Mouse (Mus musculus): Measurements from ENCODE around the gene Usp39. TPM values are rescaled to one million over a fixed set of nuclear protein-coding genes. Genes with fewer than 3 reads are reported as not detected.
A peak's percentile ranks its signal among the peaks of the same experiment; 100 is the strongest.

The Usp39 gene
- polyA plus RNA-seq, 1 experiment = 55.4 TPM

DNA sequence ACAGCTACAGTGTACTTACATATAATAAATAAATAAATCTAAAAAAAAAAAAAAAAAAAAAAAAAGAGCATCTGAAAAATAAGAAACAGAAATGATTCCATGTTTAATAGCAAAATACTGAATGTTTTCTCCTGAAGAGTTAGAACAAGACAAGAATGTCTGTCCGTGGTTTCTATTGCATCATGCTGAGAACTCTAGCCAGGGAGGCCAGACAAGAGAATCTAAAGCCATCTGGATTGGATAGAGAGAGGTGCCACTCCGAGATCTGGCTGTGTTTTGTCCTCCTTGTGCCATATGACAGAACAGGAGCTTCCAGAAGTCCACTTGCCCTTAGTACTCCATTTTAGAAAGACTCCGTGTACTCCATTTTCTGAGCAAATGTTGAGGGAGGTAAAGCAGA is 47.2 kb downstream of the Usp39 start:
- Histone ChIP-seq H3K36me3 (ENCODE audit: control insufficient read depth, insufficient read depth) (no peaks in the 10 kb centered on the region), H3K4me2 (ENCODE audit: low read depth) (no peak overlapping the region), H3ac (ENCODE audit: control insufficient read depth, insufficient read length) (no peak overlapping the region), H3K4me3 (no peak overlapping the region), H3K79me2 (ENCODE audit: control insufficient read depth, insufficient read depth) (no peaks in the 10 kb centered on the region), H3K27me3 (ENCODE audit: control insufficient read depth, insufficient read depth, insufficient read length) (no peaks in the 10 kb centered on the region)
- TF ChIP-seq CEBPB (IDR thresholded peaks at IDR 0.05; ENCODE audit: insufficient read depth, poor library complexity, severe bottlenecking) (peak; percentile 78), REST (IDR thresholded peaks at IDR 0.05; ENCODE audit: insufficient read depth, insufficient read length) (no peak)

DNA sequence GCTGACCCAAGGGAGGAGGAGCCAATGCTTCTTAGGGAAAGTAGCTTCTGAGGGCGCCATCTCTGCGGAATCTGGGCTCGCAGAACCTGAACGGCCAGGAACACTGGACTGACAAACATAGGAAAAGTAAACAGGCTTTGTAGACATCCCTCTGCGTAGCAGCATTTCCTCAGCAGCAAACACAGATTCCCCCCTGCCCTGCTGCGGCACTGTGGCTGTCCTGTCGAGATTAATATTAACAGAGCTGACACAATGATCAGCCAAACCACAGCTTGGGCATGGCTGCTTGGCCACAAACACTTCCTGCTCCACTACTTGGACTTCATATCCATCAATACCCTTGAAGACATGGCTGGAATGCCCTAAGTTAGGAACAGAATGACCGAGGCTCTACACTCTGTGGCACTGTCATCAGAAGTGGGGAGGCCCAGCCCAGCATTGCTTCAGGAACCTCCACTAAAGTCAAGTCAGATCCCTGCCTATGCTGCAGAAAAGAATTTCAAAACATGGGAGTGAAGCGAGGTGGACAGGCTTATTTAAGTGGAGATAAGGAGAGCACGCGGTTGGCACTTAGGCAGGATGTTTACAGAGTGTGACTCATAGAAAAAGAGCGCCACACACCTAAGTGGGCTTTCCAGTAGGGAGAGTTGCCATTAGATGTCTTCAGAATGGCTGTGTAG is 51.9 kb downstream of the Usp39 start:
- H3K4me3 ChIP-seq = no peak overlapping the region
- no peaks in the 10 kb centered on the region for H3K36me3 ChIP-seq (ENCODE audit: control insufficient read depth, insufficient read depth)
- H3ac ChIP-seq (ENCODE audit: control insufficient read depth, insufficient read length) = no peak overlapping the region
- TF ChIP-seq REST (IDR thresholded peaks at IDR 0.05; ENCODE audit: insufficient read depth, insufficient read length) = no peak
- no peak for TF ChIP-seq SRF (IDR thresholded peaks at IDR 0.05; ENCODE audit: control insufficient read depth, insufficient read length, low read depth)
- no peak for TF ChIP-seq TCF12 (IDR thresholded peaks at IDR 0.05; ENCODE audit: insufficient read depth, poor library complexity, severe bottlenecking)
- no peak for TF ChIP-seq USF1 (IDR thresholded peaks at IDR 0.05; ENCODE audit: low read depth)
- TF ChIP-seq MAX (IDR thresholded peaks at IDR 0.05; ENCODE audit: low read depth) = no peak
- TF ChIP-seq POLR2AphosphoS2 (IDR thresholded peaks at IDR 0.05; ENCODE audit: insufficient read length, low read depth) = no peak
- no peak for TF ChIP-seq TCF3 (IDR thresholded peaks at IDR 0.05; ENCODE audit: insufficient read length, low read depth)
- no peak for TF ChIP-seq CEBPB (IDR thresholded peaks at IDR 0.05; ENCODE audit: insufficient read depth, poor library complexity, severe bottlenecking)
- TF ChIP-seq POLR2A (IDR thresholded peaks at IDR 0.05; ENCODE audit: insufficient read length, low read depth) = no peak
- TF ChIP-seq E2F4 (IDR thresholded peaks at IDR 0.05; ENCODE audit: insufficient read depth) = no peak
- no peak for TF ChIP-seq MYOD1 (IDR thresholded peaks at IDR 0.05; ENCODE audit: control insufficient read depth in 1 of 3, insufficient read length in 2 of 3, low read depth in 2 of 3)
- TF ChIP-seq MYOG (IDR thresholded peaks at IDR 0.05; ENCODE audit: control insufficient read depth in 1 of 3, insufficient read depth in 1 of 3, insufficient read length in 2 of 3, low read depth in 2 of 3) = no peak
- H3K79me2 ChIP-seq (ENCODE audit: control insufficient read depth, insufficient read depth) = no peaks in the 10 kb centered on the region
- no peak overlapping the region for H3K4me2 ChIP-seq (ENCODE audit: low read depth)
- no peaks in the 10 kb centered on the region for H3K27me3 ChIP-seq (ENCODE audit: control insufficient read depth, insufficient read depth, insufficient read length)

GRCm38 (mm10) chr6:72289484-72289883 is 55.5 kb downstream of the Usp39 start:
- Histone ChIP-seq H3ac (ENCODE audit: control insufficient read depth, insufficient read length) (no peak overlapping the region), H3K4me3 (no peak overlapping the region), H3K36me3 (ENCODE audit: control insufficient read depth, insufficient read depth) (no peaks in the 10 kb centered on the region), H3K27me3 (ENCODE audit: control insufficient read depth, insufficient read depth, insufficient read length) (no peaks in the 10 kb centered on the region), H3K4me2 (ENCODE audit: low read depth) (no peak overlapping the region), H3K79me2 (ENCODE audit: control insufficient read depth, insufficient read depth) (no peaks in the 10 kb centered on the region)
- no peak for TF ChIP-seq SRF (IDR thresholded peaks at IDR 0.05; ENCODE audit: control insufficient read depth, insufficient read length, low read depth)

GRCm38 (mm10) chr6:72283914-72284313 is 61.1 kb downstream of the Usp39 start:
- no peak for TF ChIP-seq MYOG (IDR thresholded peaks at IDR 0.05; ENCODE audit: control insufficient read depth in 1 of 3, insufficient read depth in 1 of 3, insufficient read length in 2 of 3, low read depth in 2 of 3)
- TF ChIP-seq TCF12 (IDR thresholded peaks at IDR 0.05; ENCODE audit: insufficient read depth, poor library complexity, severe bottlenecking) = no peak
- no peak for TF ChIP-seq TCF3 (IDR thresholded peaks at IDR 0.05; ENCODE audit: insufficient read length, low read depth)
- no peak for TF ChIP-seq USF1 (IDR thresholded peaks at IDR 0.05; ENCODE audit: low read depth)
- no peak for TF ChIP-seq REST (IDR thresholded peaks at IDR 0.05; ENCODE audit: insufficient read depth, insufficient read length)
- TF ChIP-seq MYOD1 (IDR thresholded peaks at IDR 0.05; ENCODE audit: control insufficient read depth in 1 of 3, insufficient read length in 2 of 3, low read depth in 2 of 3) = no peak
- TF ChIP-seq CEBPB (IDR thresholded peaks at IDR 0.05; ENCODE audit: insufficient read depth, poor library complexity, severe bottlenecking) = no peak
- no peak for TF ChIP-seq SRF (IDR thresholded peaks at IDR 0.05; ENCODE audit: control insufficient read depth, insufficient read length, low read depth)
- TF ChIP-seq POLR2AphosphoS2 (IDR thresholded peaks at IDR 0.05; ENCODE audit: insufficient read length, low read depth) = no peak
- no peak for TF ChIP-seq E2F4 (IDR thresholded peaks at IDR 0.05; ENCODE audit: insufficient read depth)
- no peak for TF ChIP-seq MAX (IDR thresholded peaks at IDR 0.05; ENCODE audit: low read depth)
- no peak for TF ChIP-seq POLR2A (IDR thresholded peaks at IDR 0.05; ENCODE audit: insufficient read length, low read depth)
- Histone ChIP-seq H3K27me3 (ENCODE audit: control insufficient read depth, insufficient read depth, insufficient read length) (no peaks in the 10 kb centered on the region), H3ac (ENCODE audit: control insufficient read depth, insufficient read length) (no peak overlapping the region), H3K4me2 (ENCODE audit: low read depth) (peak overlapping the region; percentile 37), H3K79me2 (ENCODE audit: control insufficient read depth, insufficient read depth) (no peaks in the 10 kb centered on the region), H3K36me3 (ENCODE audit: control insufficient read depth, insufficient read depth) (no peaks in the 10 kb centered on the region), H3K4me3 (no peak overlapping the region)

- H3K79me2 ChIP-seq (ENCODE audit: control insufficient read depth, insufficient read depth) = no peaks in the 10 kb centered on the region
- TF ChIP-seq POLR2AphosphoS2 (IDR thresholded peaks at IDR 0.05; ENCODE audit: insufficient read length, low read depth) (no peak), CEBPB (IDR thresholded peaks at IDR 0.05; ENCODE audit: insufficient read depth, poor library complexity, severe bottlenecking) (peak; percentile 87)
- no peak overlapping the region for H3K4me2 ChIP-seq (ENCODE audit: low read depth)
- no peak overlapping the region for H3ac ChIP-seq (ENCODE audit: control insufficient read depth, insufficient read length)
- no peaks in the 10 kb centered on the region for H3K27me3 ChIP-seq (ENCODE audit: control insufficient read depth, insufficient read depth, insufficient read length)
- H3K4me3 ChIP-seq = no peak overlapping the region
- H3K36me3 ChIP-seq (ENCODE audit: control insufficient read depth, insufficient read depth) = no peaks in the 10 kb centered on the region
These were observed 64.5 kb downstream of the Usp39 start for GRCm38 (mm10) chr6:72280410-72280998.
